14 mouse cellular contexts compared by ENCODE assay signal in genomic region chr7:62276219-62276618, GRCm38 (mm10).
"Had no signal": no experiment of that assay in that cellular context is flagged by ENCODE, and none has a peak within 500 bp of the region (broad histone marks: within the 10 kb centered on the region; RNA-seq: fewer than 3 reads in every experiment).

No protein-coding gene starts in this region.

- H3K9me3 ChIP-seq: neural tube, embryonic 15.5 days had no signal

- H3K4me2 ChIP-seq: limb, embryonic 12.5 days; neural tube, embryonic 15.5 days had no signal

- H3K4me1 ChIP-seq: limb, embryonic 12.5 days; neural tube, embryonic 15.5 days had no signal

- H3K36me3 ChIP-seq: limb, embryonic 12.5 days; midbrain, embryonic 10.5 days; neural tube, embryonic 15.5 days had no signal

- H3K27ac ChIP-seq: limb, embryonic 12.5 days; liver, embryonic 14.5 days; neural tube, embryonic 15.5 days; stomach, postnatal 0 days had no signal

- ATAC-seq: lung, postnatal 0 days had no signal

- DNase-seq: kidney, adult 9 months; kidney, postnatal 10 days; kidney, postnatal 4 days; lung, adult 18-20 months; lung, postnatal 36 days; midbrain, embryonic 14.5 days; thymus, postnatal 4 days had no signal

- H3K9ac ChIP-seq: limb, embryonic 12.5 days; liver, embryonic 14.5 days; neural tube, embryonic 15.5 days had no signal

- H3K4me3 ChIP-seq: limb, embryonic 12.5 days; myocyte; neural tube, embryonic 15.5 days had no signal

- H3K27me3 ChIP-seq: limb, embryonic 12.5 days; neural tube, embryonic 15.5 days had no signal
